8 mouse cellular contexts compared by ENCODE assay signal in genomic region chr15:81693967-81694881, GRCm38 (mm10). TPM values are rescaled to one million over a fixed set of nuclear protein-coding genes. Genes with fewer than 3 reads are reported as not detected.
DNase-seq lines count a peak whose midpoint lies in the region; ATAC-seq and TF ChIP-seq lines count a peak whose summit lies in the region.

No protein-coding gene starts in this region.

- peak; percentile 86 for ATAC-seq in hindbrain, embryonic 16.5 days

- intact Hi-C loops in left cerebral cortex, adult 2 months (cut with DNase I): no loop called here

- no peaks in the 10 kb centered on the region for H3K9me3 ChIP-seq in hindbrain, embryonic 16.5 days (ENCODE audit: control insufficient read depth, low read length)
- no peaks in the 10 kb centered on the region for H3K9me3 ChIP-seq in megakaryocyte, embryonic 14.5 days

- peak; percentile 58 for DNase-seq in T-cell, adult 2 months (ENCODE audit: low spot score)
- DNase-seq in cerebellum, postnatal 25 days: peak; percentile 92
- DNase-seq in gastrocnemius, adult 18-20 months (ENCODE audit: low spot score): peak; percentile 84
- DNase-seq in left cerebral cortex, adult 2 months (ENCODE audit: extremely low spot score in 1 of 2, low spot score in 2 of 2): peak; percentile 76 to 78
- DNase-seq in right cerebral cortex, adult 2 months (ENCODE audit: low spot score in 2 of 2): peak; percentile 71 to 72
- DNase-seq in urinary bladder, postnatal 10 days (ENCODE audit: low spot score): peak; percentile 47

- peak; percentile 63 for TF ChIP-seq CTCF in left cerebral cortex, adult 2 months (IDR thresholded peaks at IDR 0.05)

- H3K27me3 ChIP-seq in hindbrain, embryonic 16.5 days (replicated peaks; ENCODE audit: control insufficient read depth, insufficient read depth, low read length): peaks cover 15% of the 10 kb centered on the region
- H3K27me3 ChIP-seq in megakaryocyte, embryonic 14.5 days (replicated peaks): peaks cover 75% of the 10 kb centered on the region

- no peaks in the 10 kb centered on the region for H3K36me3 ChIP-seq in hindbrain, embryonic 16.5 days (ENCODE audit: control insufficient read depth, insufficient read depth, low read length)
- peaks cover 4% of the 10 kb centered on the region for H3K36me3 ChIP-seq in megakaryocyte, embryonic 14.5 days (replicated peaks; ENCODE audit: low read length)

- H3K9ac ChIP-seq in hindbrain, embryonic 16.5 days (ENCODE audit: low read depth, low read length): peak overlapping the region; percentile 88

- peak overlapping the region; percentile 93 for H3K4me2 ChIP-seq in hindbrain, embryonic 16.5 days (ENCODE audit: low read length)

- peaks cover 20% of the 10 kb centered on the region for H3K4me1 ChIP-seq in hindbrain, embryonic 16.5 days (ENCODE audit: control insufficient read depth, insufficient read depth, low read depth, low read length)
- H3K4me1 ChIP-seq in megakaryocyte, embryonic 14.5 days: peaks cover 40% of the 10 kb centered on the region

- peak overlapping the region; percentile 64 for H3K4me3 ChIP-seq in hindbrain, embryonic 16.5 days (ENCODE audit: low read length)
- peak overlapping the region; percentile 55 for H3K4me3 ChIP-seq in left cerebral cortex, adult 2 months
- peak overlapping the region; percentile 93 for H3K4me3 ChIP-seq in megakaryocyte, embryonic 14.5 days (replicated peaks)

- peak overlapping the region; percentile 54 for H3K27ac ChIP-seq in hindbrain, embryonic 16.5 days (ENCODE audit: low read depth, low read length)
- peak overlapping the region; percentile 53 for H3K27ac ChIP-seq in left cerebral cortex, adult 2 months

- 1% methylated on average over 69 of the region's 107 CpGs for WGBS in hindbrain, embryonic 16.5 days

RNA-seq across cellular contexts. Expression of gene Chadl, which starts 2.9 kb away (rescaled TPM):
- 1 to 10 TPM; 1.2 to 1.4 TPM for total RNA-seq in gastrocnemius, adult 18-20 months (2021)
- polyA plus RNA-seq in hindbrain, embryonic 16.5 days (2015; fragmentation: Nextera tagmentation; extraction: Ambion mirVana): 39.2 and 42.2 TPM in 2 replicates
- total RNA-seq in left cerebral cortex, adult 2 months (2021): 10 to 100 TPM; 12.2 to 13.8 TPM
- not detected in 2 replicates for polyA plus RNA-seq in megakaryocyte, embryonic 14.5 days (2012; ENCODE audit: insufficient read depth, low replicate concordance)

RNA-seq across cellular contexts. Expression of gene L3mbtl2, which starts 30.5 kb away (rescaled TPM):
- 1 to 10 TPM; 7.7 to 8.7 TPM for total RNA-seq in gastrocnemius, adult 18-20 months (2021)
- polyA plus RNA-seq in hindbrain, embryonic 16.5 days (2015; fragmentation: Nextera tagmentation; extraction: Ambion mirVana): 30.3 and 32.9 TPM in 2 replicates
- 10 to 100 TPM; 35.0 to 38.8 TPM for total RNA-seq in left cerebral cortex, adult 2 months (2021)
- 3.1 and 6.9 TPM in 2 replicates for polyA plus RNA-seq in megakaryocyte, embryonic 14.5 days (2012; ENCODE audit: insufficient read depth, low replicate concordance)

RNA-seq across cellular contexts. Expression of gene Zc3h7b, which starts 50.6 kb away (rescaled TPM):
- 10 to 100 TPM; 32.7 to 34.2 TPM for total RNA-seq in gastrocnemius, adult 18-20 months (2021)
- polyA plus RNA-seq in hindbrain, embryonic 16.5 days (2015; fragmentation: Nextera tagmentation; extraction: Ambion mirVana): 39.3 and 49.6 TPM in 2 replicates
- total RNA-seq in left cerebral cortex, adult 2 months (2021): 100 to 1,000 TPM; 160 to 179 TPM
- polyA plus RNA-seq in megakaryocyte, embryonic 14.5 days (2012; ENCODE audit: insufficient read depth, low replicate concordance): 15.0 and 23.1 TPM in 2 replicates

RNA-seq across cellular contexts. Expression of gene Rangap1, which starts 51.1 kb away (rescaled TPM):
- total RNA-seq in gastrocnemius, adult 18-20 months (2021): 10 to 100 TPM; 20.0 to 21.4 TPM
- 164 and 165 TPM in 2 replicates for polyA plus RNA-seq in hindbrain, embryonic 16.5 days (2015; fragmentation: Nextera tagmentation; extraction: Ambion mirVana)
- 100 to 1,000 TPM; 214 to 229 TPM for total RNA-seq in left cerebral cortex, adult 2 months (2021)
- 150 and 284 TPM in 2 replicates for polyA plus RNA-seq in megakaryocyte, embryonic 14.5 days (2012; ENCODE audit: insufficient read depth, low replicate concordance)

Comparison
In these comparisons a context has a peak if more than half of its experiments do, and no peak if none do; other contexts are left out.
1. Peak in every context shown above with its lines: DNase-seq, ATAC-seq, H3K4me3 ChIP-seq and H3K27ac ChIP-seq.
2. RNA of gene Chadl, which starts 2.9 kb away (total RNA-seq): 12.2 to 13.8 TPM in left cerebral cortex, adult 2 months; 1.2 to 1.4 TPM in gastrocnemius, adult 18-20 months; every median in the first group is over 4 times any median in the second.
3. RNA of gene Zc3h7b, which starts 50.6 kb away (total RNA-seq): 160 to 179 TPM in left cerebral cortex, adult 2 months; 32.7 to 34.2 TPM in gastrocnemius, adult 18-20 months; every median in the first group is over 4 times any median in the second.